Mouse (Mus musculus) midbrain, postnatal 0 days (tissue): ENCODE results near the gene Atg9a. TPM values are rescaled to one million over a fixed set of nuclear protein-coding genes. Genes with fewer than 3 reads are reported as not detected.
A peak's percentile ranks its signal among the peaks of the same experiment; 100 is the strongest.

Source experiments
- ATAC-seq: fragments of 200-750 bp; cut with Nextera tagmentation; 2 replicates; pipeline ENCODE4 v1.8.0; 2017; ENCODE audit warnings: moderate number of reproducible peaks, mild to moderate bottlenecking, moderate TSS enrichment, moderate library complexity; ENCODE audit not compliant: low FRiP score
- DNase-seq: peaks from one replicate; pipeline ENCODE4 v3.0.0-alpha.2; 2015; ENCODE audit warnings: low spot score
- H3K27ac ChIP-seq: fragments of 300-500 bp; sonication (generic); 2 replicates; pipeline ENCODE4 v1.5.1; 2014; ENCODE audit warnings: low read depth, mild to moderate bottlenecking, low read length, mixed read lengths
- H3K27me3 ChIP-seq: fragments of 300-500 bp; sonication (generic); 2 replicates; pipeline ENCODE4 v1.6.1; 2014; ENCODE audit warnings: low read length, control low read depth, mixed read lengths; ENCODE audit not compliant: insufficient read depth
- H3K36me3 ChIP-seq: fragments of 300-500 bp; sonication (generic); 2 replicates; pipeline ENCODE4 v1.6.1; 2014; ENCODE audit warnings: low read length, control low read depth, mixed read lengths; ENCODE audit not compliant: insufficient read depth
- H3K4me1 ChIP-seq: fragments of 300-500 bp; sonication (generic); 2 replicates; pipeline ENCODE4 v1.6.1; 2014; ENCODE audit warnings: mild to moderate bottlenecking, control low read depth, antibody characterized with exemption, low read length, mixed read lengths; ENCODE audit not compliant: insufficient read depth
- H3K4me2 ChIP-seq: fragments of 300-500 bp; sonication (generic); 2 replicates; pipeline ENCODE4 v1.6.1; 2014; ENCODE audit warnings: low read depth, mild to moderate bottlenecking, low read length, mixed read lengths; ENCODE audit not compliant: poor library complexity, severe bottlenecking
- H3K4me3 ChIP-seq: fragments of 300-500 bp; sonication (generic); 2 replicates; pipeline ENCODE4 v1.5.1; 2014; ENCODE audit warnings: low read depth, mild to moderate bottlenecking, low read length, moderate library complexity
- H3K9ac ChIP-seq: fragments of 300-500 bp; sonication (generic); replicated peaks from 2 replicates; pipeline ENCODE4 v1.6.1; 2014; ENCODE audit warnings: mild to moderate bottlenecking, low read length, moderate library complexity, mixed read lengths; ENCODE audit not compliant: poor library complexity, severe bottlenecking
- H3K9me3 ChIP-seq: fragments of 300-500 bp; sonication (generic); 2 replicates; pipeline ENCODE4 v1.6.1; 2016; ENCODE audit warnings: low read length, control low read depth
- CTCF ChIP-seq: IDR thresholded peaks from 2 replicates; pipeline ENCODE4 v1.5.1; 2016; ENCODE audit warnings: antibody characterized with exemption, mild to moderate bottlenecking
- WGBS: fragments of 180-500 bp; shearing (Covaris S2); extraction: QIAGEN DNeasy Blood & Tissue Kit; methylation state at CpG from one replicate; pipeline ENCODE4 v1.1.7; 2014; 5-methylcytosine and 5-hydroxymethylcytosine counted together
- polyA plus RNA-seq: library from polyadenylated mRNA; unstranded; fragments of >200 nt; fragmentation: Nextera tagmentation; extraction: Ambion mirVana; gene quantifications from 2 replicates; pipeline ENCODE4 v1.2.1, GENCODE M21; 2015
- total RNA-seq: library from RNA; depleted of rRNA; stranded (reverse); fragments of >200 nt; gene quantifications from 2 replicates; pipeline ENCODE4 v1.2.3, GENCODE M21; 2014

Atg9a gene
- total and polyA plus RNA-seq, 2 experiments from 2014 or later: 71.8 to 135 TPM

DNA sequence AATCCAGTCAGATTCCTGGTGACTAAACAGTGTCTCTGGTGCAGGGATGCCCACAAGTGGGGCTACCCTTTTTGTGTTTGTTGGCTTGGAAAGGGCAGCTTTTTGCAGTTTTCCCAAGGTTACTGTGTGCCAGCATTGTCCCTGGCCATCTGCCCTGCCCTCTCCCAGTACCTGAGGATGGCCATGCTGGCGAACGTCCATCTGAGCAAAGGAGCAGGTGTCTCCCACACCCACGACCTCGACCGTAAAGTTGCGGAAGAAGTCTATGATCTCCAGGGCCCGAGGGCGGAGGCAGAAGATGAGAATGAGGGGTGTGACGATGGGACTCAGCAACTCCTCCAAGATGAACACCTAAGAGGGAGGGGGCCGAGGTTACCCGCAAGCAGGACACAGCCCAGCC, 6.5 kb downstream of the Atg9a start:
- ATAC-seq: no peak
- no peaks in the 10 kb centered on the region for H3K9me3 ChIP-seq
- WGBS: 95% methylated on average over 11 of the region's 11 CpGs

GRCm38 (mm10) chr1:75182160-75182559, 9.8 kb downstream of the Atg9a start:
- peak; percentile 45 for TF ChIP-seq CTCF
- DNase-seq: no peak
- H3K4me1 ChIP-seq: no peaks in the 10 kb centered on the region
- WGBS: 75% methylated on average over 4 of the region's 4 CpGs
- ATAC-seq: no peak
- peaks cover 65% of the 10 kb centered on the region for H3K36me3 ChIP-seq
- H3K9me3 ChIP-seq: no peaks in the 10 kb centered on the region
- H3K27ac ChIP-seq: no peak overlapping the region
- H3K4me3 ChIP-seq: no peak overlapping the region
- no peaks in the 10 kb centered on the region for H3K27me3 ChIP-seq
- H3K9ac ChIP-seq: no peak overlapping the region
- H3K4me2 ChIP-seq: no peak overlapping the region

More for the DNA sequence above, 6.5 kb downstream of the Atg9a start:
- no peak overlapping the region for H3K9ac ChIP-seq
- no peak for TF ChIP-seq CTCF
- peaks cover 69% of the 10 kb centered on the region for H3K36me3 ChIP-seq
- H3K4me3 ChIP-seq: no peak overlapping the region
- no peaks in the 10 kb centered on the region for H3K27me3 ChIP-seq
- H3K4me2 ChIP-seq: no peak overlapping the region
- H3K27ac ChIP-seq: no peak overlapping the region
- DNase-seq: no peak
- no peaks in the 10 kb centered on the region for H3K4me1 ChIP-seq

GRCm38 (mm10) chr1:75181377-75181870, 10.6 kb downstream of the Atg9a start:
- Histone ChIP-seq H3K9ac (no peak overlapping the region), H3K9me3 (no peaks in the 10 kb centered on the region), H3K27me3 (no peaks in the 10 kb centered on the region), H3K4me1 (no peaks in the 10 kb centered on the region), H3K27ac (no peak overlapping the region), H3K4me2 (no peak overlapping the region), H3K4me3 (no peak overlapping the region), H3K36me3 (peaks cover 65% of the 10 kb centered on the region)
- TF ChIP-seq CTCF: no peak
- 83% methylated on average over 4 of the region's 4 CpGs for WGBS
- no peak for DNase-seq
- no peak for ATAC-seq

- Histone ChIP-seq H3K4me1 (no peaks in the 10 kb centered on the region), H3K27me3 (no peaks in the 10 kb centered on the region), H3K4me3 (peak overlapping the region; percentile 52), H3K27ac (no peak overlapping the region), H3K9ac (no peak overlapping the region), H3K36me3 (peaks cover 65% of the 10 kb centered on the region), H3K4me2 (peak overlapping the region; percentile 80), H3K9me3 (no peaks in the 10 kb centered on the region)
- ATAC-seq: no peak
- 35% methylated on average over 7 of the region's 7 CpGs for WGBS
- no peak for TF ChIP-seq CTCF
- no peak for DNase-seq
Observed at GRCm38 (mm10) chr1:75180741-75181140, 11.3 kb downstream of the Atg9a start.

GRCm38 (mm10) chr1:75180105-75180590, 11.8 kb downstream of the Atg9a start, which contains the start of gene Abcb6:
Gene Abcb6 (minus strand): TSS chr1:75180392.
- Histone ChIP-seq H3K4me3 (peak within 1 kb of the TSS; percentile 52), H3K36me3 (peaks cover 64% of the 10 kb centered on the region), H3K27ac (0 out of 2 replicates have a peak within 1 kb of the TSS, but pooled peaks have one; percentile 8), H3K9me3 (no peaks in the 10 kb centered on the region), H3K9ac (peak within 1 kb of the TSS; percentile 61), H3K4me2 (peak within 1 kb of the TSS; percentile 80), H3K27me3 (no peaks in the 10 kb centered on the region), H3K4me1 (no peaks in the 10 kb centered on the region)
- DNase-seq (peak; percentile 96), ATAC-seq (peak; percentile 93)
- 0% methylated on average over 31 of the region's 31 CpGs for WGBS
- peak; percentile 18 for TF ChIP-seq CTCF

GRCm38 (mm10) chr1:75179334-75180104, 12.5 kb downstream of the Atg9a start:
- Histone ChIP-seq H3K36me3 (peaks cover 64% of the 10 kb centered on the region), H3K4me3 (peak overlapping the region; percentile 52), H3K4me1 (no peaks in the 10 kb centered on the region), H3K27ac (0 out of 2 replicates have a peak overlapping the region, but pooled peaks have one; percentile 8), H3K9me3 (no peaks in the 10 kb centered on the region), H3K4me2 (peak overlapping the region; percentile 80), H3K9ac (peak overlapping the region; percentile 61), H3K27me3 (no peaks in the 10 kb centered on the region)
- peak; percentile 35 for ATAC-seq
- no peak for TF ChIP-seq CTCF
- peak; percentile 78 for DNase-seq
- 7% methylated on average over 23 of the region's 23 CpGs for WGBS
